Mouse (Mus musculus) small intestine, adult 2 months (tissue): Measurements from ENCODE around the gene Cfl2. TPM values are rescaled to one million over a fixed set of nuclear protein-coding genes. Genes with fewer than 3 reads are reported as not detected.
"Not testable (repeated sequence)": the region's sequence is repeated elsewhere in the genome, so short reads cannot be mapped to it uniquely, and the experiment has no call there.

ENCODE experiments used
- H3K27ac ChIP-seq: fragments of 200-500 bp; 2 replicates; pipeline ENCODE4 v1.5.1; 2012; ENCODE audit warnings: low read depth, low read length, control low read depth, inconsistent platforms; ENCODE audit not compliant: insufficient read depth
- H3K27me3 ChIP-seq: fragments of 200-500 bp; 2 replicates; pipeline ENCODE4 v1.6.1; 2012; ENCODE audit warnings: mild to moderate bottlenecking, moderate library complexity, low read length, inconsistent platforms; ENCODE audit not compliant: control insufficient read depth, insufficient read depth
- H3K36me3 ChIP-seq: fragments of 200-500 bp; 2 replicates; pipeline ENCODE4 v1.6.1; 2012; ENCODE audit warnings: mild to moderate bottlenecking, low read length, control low read depth, inconsistent platforms; ENCODE audit not compliant: control insufficient read depth, insufficient read depth
- H3K4me1 ChIP-seq: fragments of 200-500 bp; 2 replicates; pipeline ENCODE4 v1.6.1; 2012; ENCODE audit warnings: low read length, inconsistent platforms, mixed read lengths; ENCODE audit not compliant: control insufficient read depth, insufficient read depth, insufficient read length
- H3K4me3 ChIP-seq: fragments of 200-500 bp; 2 replicates; pipeline ENCODE4 v1.5.1; 2012; ENCODE audit warnings: low read depth, mild to moderate bottlenecking, control low read depth, inconsistent platforms, low read length, moderate library complexity
- CTCF ChIP-seq: fragments of 200-500 bp; IDR thresholded peaks from 2 replicates; pipeline ENCODE4 v1.5.1; 2012; ENCODE audit warnings: low read depth, mild to moderate bottlenecking, control low read depth, inconsistent platforms, low read length, moderate library complexity, mixed read lengths; ENCODE audit not compliant: insufficient replicate concordance, insufficient read length; ENCODE audit errors: extremely low read depth
- POLR2A ChIP-seq: fragments of 200-500 bp; IDR thresholded peaks from 2 replicates; pipeline ENCODE4 v1.6.1; 2012; ENCODE audit warnings: low read depth, mild to moderate bottlenecking, control low read depth, inconsistent platforms, low read length, moderate library complexity
- WGBS: fragments of 180-500 bp; shearing (Covaris S2); methylation state at CpG from one replicate; pipeline ENCODE4 v1.1.7; 2018; 5-methylcytosine and 5-hydroxymethylcytosine counted together
- polyA plus RNA-seq: library from polyadenylated mRNA; depleted of rRNA; stranded (reverse); fragments of >200 nt; gene quantifications from 2 replicates; pipeline ENCODE4 v1.2.3, GENCODE M21; 2012

Gene Cfl2
- polyA plus RNA-seq, 1 experiment = 0.75 TPM

- H3K4me3 ChIP-seq = no peak overlapping the region
- H3K27me3 ChIP-seq = no peaks in the 10 kb centered on the region
- no peak overlapping the region for H3K27ac ChIP-seq
- WGBS = 86% methylated on average over 2 of the region's 2 CpGs
- no peaks in the 10 kb centered on the region for H3K36me3 ChIP-seq
- TF ChIP-seq CTCF (no peak), POLR2A (no peak)
- peaks cover 4% of the 10 kb centered on the region; the same call in 1 of the 2 replicates for H3K4me1 ChIP-seq
Observed at GRCm38 (mm10) chr12:54839815-54840214, 22.9 kb downstream of the Cfl2 start.

DNA sequence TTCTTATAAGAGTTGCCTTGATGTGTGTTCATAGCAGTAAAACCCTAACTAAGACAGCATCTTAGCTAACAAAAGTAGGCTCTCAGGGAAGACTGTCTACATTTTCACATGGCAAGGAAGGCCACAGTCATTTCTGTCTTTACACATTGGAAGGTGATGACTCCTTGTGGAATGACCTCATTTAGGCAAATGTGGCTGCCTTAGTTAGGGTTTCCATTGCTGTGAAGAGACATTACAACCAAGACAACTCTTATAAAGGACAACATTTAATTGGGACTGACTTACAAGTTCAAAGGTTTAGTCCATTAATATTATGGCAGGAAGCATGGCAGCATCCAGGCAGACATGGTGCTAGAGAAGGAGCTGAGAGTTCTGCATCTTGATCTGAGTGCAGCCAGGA, 23.7 kb downstream of the Cfl2 start:
- peaks cover 4% of the 10 kb centered on the region; the same call in 1 of the 2 replicates for H3K4me1 ChIP-seq
- H3K27me3 ChIP-seq = no peaks in the 10 kb centered on the region
- H3K4me3 ChIP-seq = no peak overlapping the region
- no peak overlapping the region for H3K27ac ChIP-seq
- no peaks in the 10 kb centered on the region for H3K36me3 ChIP-seq
- no peak for TF ChIP-seq POLR2A
- no peak for TF ChIP-seq CTCF

DNA sequence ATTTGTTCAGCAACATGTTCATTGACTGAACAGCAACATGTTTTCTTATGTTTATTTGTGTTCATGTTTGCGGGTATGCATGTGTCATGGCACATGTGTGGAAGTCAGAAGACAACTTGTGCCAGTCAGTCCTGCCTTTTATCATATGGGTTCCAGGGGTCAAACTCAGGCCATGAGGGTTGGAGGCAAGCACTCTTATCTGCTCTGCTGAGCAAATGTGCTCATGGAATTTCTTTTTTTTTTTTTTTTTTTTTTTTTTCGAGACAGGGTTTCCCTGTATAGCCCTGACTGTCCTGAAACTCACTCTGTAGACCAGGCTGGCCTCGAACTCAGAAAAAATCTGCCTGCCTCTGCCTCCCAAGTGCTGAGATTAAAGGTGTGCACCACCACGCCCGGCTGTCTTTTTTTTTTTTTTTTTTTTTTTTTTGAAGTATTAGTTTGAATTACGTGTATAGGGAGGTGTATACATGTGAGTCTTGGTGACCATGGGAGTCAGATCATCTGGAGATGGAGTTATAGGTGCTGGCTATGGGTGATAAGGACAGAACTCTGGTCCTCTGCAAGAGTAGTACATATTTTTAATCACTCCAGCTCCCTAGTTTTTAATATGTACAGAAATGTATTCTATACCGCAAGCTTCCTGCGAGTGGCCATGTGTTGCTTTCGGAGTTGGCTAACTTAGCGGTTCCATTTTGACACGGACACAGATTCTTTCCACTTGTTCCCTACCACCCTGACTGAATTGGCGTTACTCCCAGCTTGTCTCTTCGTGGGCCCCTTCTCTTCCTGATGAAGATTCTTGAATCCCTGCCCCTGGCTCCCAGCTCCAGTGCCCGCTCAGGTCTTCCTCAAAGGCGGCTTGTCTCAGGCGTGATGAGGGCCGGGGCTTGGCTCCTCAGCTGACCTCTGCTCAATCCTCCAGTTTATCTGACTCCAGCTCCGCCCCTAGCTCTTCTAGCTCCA, 26.8 kb downstream of the Cfl2 start:
- Histone ChIP-seq H3K4me1 (peaks cover 4% of the 10 kb centered on the region; the same call in 1 of the 2 replicates), H3K4me3 (no peak overlapping the region), H3K36me3 (no peaks in the 10 kb centered on the region), H3K27me3 (no peaks in the 10 kb centered on the region), H3K27ac (0 out of 2 replicates have a peak overlapping the region, but pooled peaks have one; percentile 40)
- no peak for TF ChIP-seq POLR2A
- no peak for TF ChIP-seq CTCF
- 76% methylated on average over 18 of the region's 18 CpGs for WGBS

- Histone ChIP-seq H3K36me3 (no peaks in the 10 kb centered on the region), H3K4me1 (peaks cover 4% of the 10 kb centered on the region; the same call in 1 of the 2 replicates), H3K27ac (peak overlapping the region; percentile 40), H3K4me3 (peak overlapping the region; percentile 41), H3K27me3 (no peaks in the 10 kb centered on the region)
- TF ChIP-seq POLR2A (no peak), CTCF (no peak)
- 2% methylated on average over 11 of the region's 11 CpGs for WGBS
Observed at GRCm38 (mm10) chr12:54834925-54835447, 27.7 kb downstream of the Cfl2 start.

DNA sequence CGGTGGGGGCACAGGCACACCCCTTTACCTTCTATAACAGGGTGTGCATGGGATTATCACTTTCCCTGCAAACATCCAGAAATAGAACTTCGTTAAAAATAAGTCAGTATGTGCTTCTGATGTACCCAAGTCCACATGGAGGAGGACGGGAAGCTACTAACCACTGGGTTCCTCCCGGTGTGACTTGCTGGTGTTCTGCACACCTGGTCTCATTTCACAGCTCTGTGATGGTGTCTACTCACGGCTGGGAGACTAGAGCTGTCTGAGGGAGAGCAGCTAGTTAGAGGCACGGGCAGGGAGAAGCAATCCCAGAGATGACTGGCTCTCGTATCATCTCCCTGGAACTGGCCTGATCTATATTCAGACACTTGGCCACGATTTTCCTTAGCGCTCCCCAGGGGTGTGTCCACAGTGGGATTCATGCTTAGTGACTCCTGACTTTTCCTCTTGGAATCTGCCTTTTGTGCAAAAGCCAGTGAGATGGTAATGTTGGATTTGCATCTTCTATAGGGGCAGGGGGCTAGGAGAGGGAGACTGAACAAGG, 28.7 kb downstream of the Cfl2 start:
- no peak overlapping the region for H3K27ac ChIP-seq
- H3K4me1 ChIP-seq = peaks cover 4% of the 10 kb centered on the region; the same call in 1 of the 2 replicates
- H3K36me3 ChIP-seq = no peaks in the 10 kb centered on the region
- no peaks in the 10 kb centered on the region for H3K27me3 ChIP-seq
- TF ChIP-seq POLR2A (no peak), CTCF (no peak)
- WGBS = 62% methylated on average over 9 of the region's 9 CpGs
- H3K4me3 ChIP-seq = no peak overlapping the region

DNA sequence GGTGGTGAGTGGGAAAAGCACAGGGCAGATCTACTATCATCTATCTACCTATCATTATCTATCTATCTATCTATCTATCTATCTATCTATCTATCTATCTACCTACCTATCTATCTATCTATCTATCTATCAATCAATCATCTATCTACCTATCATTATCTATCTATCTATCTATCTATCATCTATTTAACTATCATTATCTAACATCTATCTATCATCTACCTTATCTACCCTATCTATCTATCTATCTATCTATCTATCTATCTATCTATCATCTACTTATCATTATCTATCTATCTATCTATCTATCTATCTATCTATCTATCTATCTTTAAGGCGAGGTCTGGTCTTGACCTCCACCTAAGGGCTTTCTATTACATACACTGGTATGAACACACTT, 30.8 kb downstream of the Cfl2 start:
- not testable (repeated sequence) for H3K36me3 ChIP-seq, H3K27me3 ChIP-seq, H3K4me1 ChIP-seq, H3K27ac ChIP-seq, H3K4me3 ChIP-seq
- 63% methylated on average over 1 of the region's 1 CpGs for WGBS

DNA sequence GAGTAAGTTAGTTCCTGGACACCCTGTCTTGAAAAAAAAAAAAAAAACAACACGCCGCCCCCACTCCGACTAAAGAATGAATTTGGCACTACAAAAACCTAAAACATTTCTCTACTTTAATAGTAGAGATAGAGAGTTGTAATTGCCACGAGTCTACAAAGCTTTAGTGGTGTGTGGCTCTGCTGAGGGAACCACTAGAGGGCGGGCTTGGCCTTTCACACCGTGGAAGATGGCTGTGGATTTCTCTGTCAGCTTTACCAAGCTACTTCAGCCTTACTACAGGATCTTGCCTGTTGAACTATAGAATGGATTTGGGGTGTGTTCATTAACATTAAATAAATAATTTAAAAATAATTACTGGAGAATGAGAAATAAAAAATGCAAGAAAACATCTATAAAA, 32.1 kb downstream of the Cfl2 start:
- peaks cover 2% of the 10 kb centered on the region; the same call in 1 of the 2 replicates for H3K4me1 ChIP-seq
- no peaks in the 10 kb centered on the region for H3K36me3 ChIP-seq
- WGBS = 13% methylated on average over 6 of the region's 6 CpGs
- peak; percentile 89; the same call in 1 of the 2 replicates for TF ChIP-seq CTCF
- no peak for TF ChIP-seq POLR2A
- no peak overlapping the region for H3K4me3 ChIP-seq
- H3K27ac ChIP-seq = no peak overlapping the region
- H3K27me3 ChIP-seq = no peaks in the 10 kb centered on the region

GRCm38 (mm10) chr12:54829876-54830275, 32.8 kb downstream of the Cfl2 start:
- no peak overlapping the region for H3K4me3 ChIP-seq
- no peaks in the 10 kb centered on the region for H3K4me1 ChIP-seq
- WGBS = 69% methylated on average over 5 of the region's 5 CpGs
- H3K27me3 ChIP-seq = no peaks in the 10 kb centered on the region
- H3K27ac ChIP-seq = no peak overlapping the region
- H3K36me3 ChIP-seq = no peaks in the 10 kb centered on the region
- TF ChIP-seq CTCF = no peak
- TF ChIP-seq POLR2A = no peak
